Mouse (Mus musculus): Measurements from ENCODE around the gene Elovl6. TPM values are rescaled to one million over a fixed set of nuclear protein-coding genes. Genes with fewer than 3 reads are reported as not detected.
A peak's percentile ranks its signal among the peaks of the same experiment; 100 is the strongest.

Gene Elovl6
- 10 to 100 TPM; 14.3 to 14.6 TPM for polyA plus RNA-seq (2017; shearing (Covaris generic))

DNA sequence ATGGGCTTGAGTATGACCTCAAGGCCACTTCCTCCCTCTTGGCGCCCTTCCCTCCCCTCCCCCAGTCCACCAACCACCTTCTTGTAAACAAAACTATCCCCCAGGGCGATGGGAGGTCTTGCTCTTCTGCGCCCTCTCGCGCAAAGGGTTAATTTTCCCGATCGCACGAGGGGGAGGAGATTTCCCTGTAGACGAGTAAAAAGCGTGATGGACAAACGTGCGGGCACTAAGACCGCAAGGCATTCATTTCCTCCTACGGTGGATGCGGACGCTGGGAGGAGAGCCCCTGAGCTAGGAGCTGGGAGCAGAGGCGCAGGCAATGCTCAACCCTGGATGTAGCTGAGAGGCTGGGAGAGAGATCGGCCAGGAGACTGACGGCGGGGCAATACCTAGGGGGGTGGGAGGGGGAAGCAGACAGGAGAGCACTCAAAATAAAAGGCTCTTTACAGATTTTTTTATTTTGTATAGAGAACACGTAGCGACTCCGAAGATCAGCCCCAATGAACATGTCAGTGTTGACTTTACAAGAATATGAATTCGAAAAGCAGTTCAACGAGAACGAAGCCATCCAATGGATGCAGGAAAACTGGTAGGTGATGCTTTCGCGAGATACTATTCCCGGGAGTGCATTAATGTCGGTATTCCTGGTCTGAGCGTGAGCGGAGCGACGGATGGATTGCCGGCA lies at the start of gene Elovl6:
Gene Elovl6 (plus strand): TSS at position 176 of the 685 bp plus-strand sequence.
- ATAC-seq: peak; percentile 1

- ATAC-seq: no peak
Observed at GRCm38 (mm10) chr3:129488774-129489173, 43.4 kb upstream of the Elovl6 start.

DNA sequence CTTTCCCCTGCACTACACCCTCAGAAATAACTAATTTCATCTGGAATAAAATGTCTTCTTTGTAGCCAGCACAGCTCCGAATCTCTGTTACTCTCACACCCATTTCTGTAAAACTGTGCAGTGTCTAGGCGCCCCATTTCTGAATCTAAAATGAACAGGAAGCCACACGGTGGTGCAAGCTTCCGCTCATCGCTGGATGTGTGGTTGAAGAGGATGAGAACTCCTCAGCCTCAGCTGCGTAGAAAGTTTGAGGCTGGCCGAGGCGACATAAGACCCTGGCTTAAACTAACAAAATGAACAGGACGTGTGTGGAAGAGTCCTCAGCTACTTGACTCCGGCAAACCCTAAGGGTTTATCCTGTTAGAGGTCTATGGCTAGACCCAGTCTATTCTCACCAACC lies 38.0 kb upstream of the Elovl6 start:
- ATAC-seq: peak; percentile 95

DNA sequence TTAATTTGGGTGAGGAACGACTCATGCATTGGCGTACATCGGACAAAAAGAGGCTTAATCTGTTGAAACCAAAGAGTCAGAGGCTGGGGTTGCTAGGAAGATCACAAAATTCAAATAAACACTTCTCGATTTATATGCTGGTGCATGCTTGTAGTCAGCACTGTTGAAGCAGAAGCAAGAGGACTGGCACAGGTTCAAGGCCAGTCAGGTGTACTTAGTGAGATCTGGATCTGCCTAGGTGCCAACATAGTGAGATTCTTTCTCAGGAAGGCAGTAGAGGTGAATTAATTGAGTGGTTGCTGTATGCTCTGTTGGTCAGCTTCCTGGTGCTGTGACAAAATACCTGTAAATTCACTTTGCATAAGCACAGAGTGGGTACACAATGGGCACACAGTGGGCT lies 37.4 kb upstream of the Elovl6 start:
- ATAC-seq: no peak

DNA sequence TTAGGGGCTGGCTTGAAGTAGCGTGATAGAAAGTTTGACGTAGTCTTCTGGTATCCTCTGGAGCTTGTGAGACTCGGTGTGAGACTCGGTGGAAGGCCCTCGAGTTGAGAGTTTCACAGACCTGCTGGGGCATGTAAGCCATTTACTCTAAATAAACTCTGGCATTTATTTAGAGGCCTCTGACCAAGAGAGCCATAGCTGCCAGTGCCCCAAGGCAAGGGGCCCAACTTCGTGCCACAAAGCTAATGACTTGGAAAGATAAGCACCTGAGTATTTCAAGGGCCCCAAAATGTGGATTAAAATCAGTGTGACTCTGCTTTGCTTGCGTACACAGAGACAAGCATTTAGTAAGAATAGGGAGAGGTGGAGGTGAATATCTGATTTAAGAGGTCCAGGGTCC lies 28.4 kb upstream of the Elovl6 start:
- no peak for ATAC-seq

DNA sequence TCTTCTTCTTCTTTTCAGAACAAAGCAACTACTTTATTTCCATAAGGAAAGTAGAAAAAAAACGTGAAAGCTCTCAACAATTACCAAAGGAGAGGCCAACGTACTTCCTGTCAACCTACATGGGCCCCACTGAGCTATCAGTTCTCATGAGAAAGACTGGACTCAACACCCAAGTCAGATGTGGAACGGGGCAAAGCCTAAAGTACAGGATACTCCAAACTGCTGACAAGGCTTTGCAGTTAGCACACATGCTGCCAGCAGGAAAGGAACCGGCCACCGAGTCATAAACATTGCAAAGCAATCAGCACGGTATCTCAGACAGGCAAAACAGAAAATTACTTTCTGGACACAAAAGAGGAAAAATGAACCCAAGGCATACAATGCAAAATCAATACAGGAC lies 27.2 kb upstream of the Elovl6 start:
- ATAC-seq: no peak

DNA sequence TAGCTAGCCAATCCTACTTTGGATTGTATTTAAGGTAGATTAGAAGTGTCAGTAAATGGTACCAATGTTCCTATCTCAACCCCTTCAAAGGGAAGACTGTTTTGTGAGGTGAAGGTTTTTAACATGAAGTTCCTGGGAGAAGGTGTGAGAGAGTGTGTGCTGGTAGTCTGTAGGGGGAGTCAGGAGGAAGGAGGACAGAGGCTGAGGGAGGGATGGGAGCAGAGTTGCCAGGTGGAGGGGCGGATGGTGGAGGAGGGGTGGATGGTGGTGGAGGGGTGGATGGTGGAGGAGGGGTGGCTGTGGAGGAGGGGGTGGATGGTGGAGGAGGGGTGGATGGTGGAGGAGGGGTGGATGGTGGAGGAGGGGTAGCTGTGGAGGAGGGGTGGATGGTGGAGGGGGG lies 24.4 kb upstream of the Elovl6 start:
- no peak for ATAC-seq

- ATAC-seq: no peak
Observed at GRCm38 (mm10) chr3:129508571-129508970, 23.6 kb upstream of the Elovl6 start.

- no peak for ATAC-seq
Observed at GRCm38 (mm10) chr3:129509725-129510124, 22.4 kb upstream of the Elovl6 start.

DNA sequence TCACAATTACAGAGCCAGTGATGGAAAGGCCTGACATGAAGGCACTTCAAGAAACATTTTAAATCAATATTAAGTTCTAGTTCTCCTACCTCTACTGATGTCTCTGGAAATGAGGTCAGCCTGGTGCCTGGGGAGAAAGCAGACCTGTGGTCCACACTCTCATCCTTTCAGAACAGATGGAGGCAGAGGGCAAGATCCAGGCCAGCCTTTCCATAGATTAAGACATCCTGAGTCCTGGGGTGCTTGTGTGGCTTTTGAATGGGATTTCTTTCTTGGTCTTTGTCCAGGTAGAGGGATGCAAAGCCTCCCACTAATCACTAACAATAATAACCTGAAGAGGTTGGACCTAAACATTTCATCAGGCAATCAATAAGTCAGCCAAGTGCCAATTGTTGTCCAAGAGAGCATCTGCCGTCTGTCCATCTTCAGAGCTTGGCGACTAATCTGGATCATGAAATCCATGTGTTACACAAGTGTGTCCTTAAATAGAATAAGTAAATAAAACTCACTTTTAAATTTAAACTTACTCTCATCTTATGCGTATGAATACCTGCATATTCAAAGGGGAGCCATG lies 16.2 kb upstream of the Elovl6 start:
- ATAC-seq: no peak

GRCm38 (mm10) chr3:129520499-129520898 lies 11.7 kb upstream of the Elovl6 start:
- ATAC-seq: peak; percentile 90

DNA sequence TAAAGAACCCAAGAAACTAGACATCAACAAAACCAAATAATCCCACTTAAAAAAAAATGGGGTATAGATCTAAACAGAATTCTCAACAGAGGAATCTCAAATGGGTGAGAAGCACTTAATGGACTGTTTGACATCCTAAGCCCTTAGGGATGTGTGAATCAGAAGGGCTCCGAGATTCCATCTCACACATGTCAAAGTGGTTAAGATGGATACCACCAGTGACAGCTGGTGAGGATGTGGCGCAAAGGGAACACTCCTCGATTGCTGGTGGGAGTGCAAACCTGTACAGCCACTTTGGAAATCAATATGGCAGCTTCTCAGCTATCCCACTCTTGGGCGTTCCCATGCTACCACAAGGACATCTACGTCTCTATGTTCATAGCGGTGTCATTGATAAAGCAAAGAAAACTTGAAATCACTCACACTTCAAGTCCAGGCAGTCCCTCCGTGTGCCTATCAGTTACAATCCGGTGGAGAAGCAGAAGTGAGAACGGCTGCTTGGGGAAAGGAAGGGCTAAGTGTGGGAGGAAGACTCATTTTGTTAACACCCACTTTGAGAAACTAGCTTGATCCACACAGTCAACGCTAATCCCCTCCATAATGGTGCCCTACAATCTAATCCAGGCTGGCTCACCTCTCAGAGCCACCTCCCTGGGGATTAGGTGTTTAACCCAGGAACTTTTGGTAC lies 8.6 kb upstream of the Elovl6 start:
- ATAC-seq: no peak

DNA sequence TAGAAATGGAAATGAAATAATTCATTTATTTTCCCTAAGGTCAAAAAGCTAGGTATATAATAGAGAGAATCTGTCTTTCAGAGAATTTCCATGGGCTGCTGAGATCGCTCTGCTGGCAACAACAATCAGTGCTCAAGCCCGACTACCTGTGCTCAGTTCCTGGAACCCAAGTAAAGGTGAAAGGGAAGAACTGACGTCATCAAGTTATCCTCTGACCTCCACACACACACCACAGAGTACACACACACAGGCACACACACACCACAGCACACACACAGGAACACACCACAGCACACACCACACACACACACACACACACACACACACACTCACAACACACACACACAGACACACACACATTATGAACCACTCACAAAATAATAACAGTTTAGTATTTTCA lies 5.1 kb upstream of the Elovl6 start:
- ATAC-seq: peak; percentile 48

DNA sequence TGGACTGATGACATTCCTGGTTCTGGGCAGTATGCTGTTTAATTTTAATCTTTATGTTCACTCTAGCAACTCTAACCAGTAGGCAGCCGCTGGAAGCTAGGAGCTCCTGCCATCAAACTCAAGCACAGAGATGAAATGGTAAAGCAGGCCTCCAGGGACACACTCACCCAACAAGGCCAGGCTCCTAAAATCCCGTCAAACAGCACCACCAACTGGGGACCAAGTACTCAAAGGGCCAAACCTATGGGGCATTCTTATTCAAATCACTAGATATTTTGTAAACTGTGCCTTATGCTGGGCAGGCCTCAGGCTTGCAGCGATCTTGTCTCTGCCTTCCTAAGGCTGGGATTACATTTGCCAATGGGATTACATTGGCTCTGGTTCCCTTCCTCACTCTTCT lies 2.8 kb upstream of the Elovl6 start:
- ATAC-seq: no peak

GRCm38 (mm10) chr3:129530461-129530860 lies 1.7 kb upstream of the Elovl6 start:
- no peak for ATAC-seq

- no peak for ATAC-seq
Observed at GRCm38 (mm10) chr3:129532865-129533742, 949 bp downstream of the Elovl6 start.

DNA sequence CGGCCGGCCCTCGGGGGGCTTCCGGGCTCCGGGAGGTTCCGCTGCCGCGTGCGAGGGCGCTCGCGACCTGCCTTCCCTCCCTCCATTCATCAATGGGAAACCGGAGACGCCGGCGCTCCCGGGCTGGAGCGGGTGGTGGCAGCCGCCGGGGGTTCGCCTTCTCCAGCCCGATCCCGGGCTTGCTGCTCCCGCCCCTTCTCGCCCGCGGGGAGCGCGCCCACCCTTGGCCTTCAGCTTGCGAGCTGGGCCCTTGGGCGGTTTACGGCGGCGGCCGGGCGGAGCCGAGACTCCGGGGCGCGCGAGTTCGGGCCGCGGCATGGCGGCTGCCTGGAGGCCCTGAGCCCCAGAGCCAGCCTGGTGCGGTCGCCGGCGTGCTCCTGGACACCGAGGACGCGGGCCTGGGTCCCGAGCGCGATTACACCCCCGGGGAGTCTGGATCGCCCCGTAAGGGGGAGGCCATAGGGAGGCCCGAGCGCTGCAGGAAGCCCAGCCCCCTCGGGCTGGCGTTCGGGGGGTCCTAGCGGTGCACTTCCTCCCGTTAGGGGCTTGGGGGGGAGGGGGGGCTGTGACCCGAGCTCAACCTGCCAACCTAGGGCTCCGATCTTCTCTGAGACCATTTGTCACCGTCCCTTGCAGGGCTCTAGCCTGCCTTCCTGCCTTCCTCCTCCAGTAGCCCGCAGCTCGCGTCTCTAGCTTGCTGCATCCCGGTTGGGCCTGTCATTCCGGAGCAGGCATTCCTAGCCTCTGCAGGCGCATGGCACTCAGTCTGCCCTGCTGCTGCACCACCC lies 1.8 kb downstream of the Elovl6 start:
- peak; percentile 10 for ATAC-seq

DNA sequence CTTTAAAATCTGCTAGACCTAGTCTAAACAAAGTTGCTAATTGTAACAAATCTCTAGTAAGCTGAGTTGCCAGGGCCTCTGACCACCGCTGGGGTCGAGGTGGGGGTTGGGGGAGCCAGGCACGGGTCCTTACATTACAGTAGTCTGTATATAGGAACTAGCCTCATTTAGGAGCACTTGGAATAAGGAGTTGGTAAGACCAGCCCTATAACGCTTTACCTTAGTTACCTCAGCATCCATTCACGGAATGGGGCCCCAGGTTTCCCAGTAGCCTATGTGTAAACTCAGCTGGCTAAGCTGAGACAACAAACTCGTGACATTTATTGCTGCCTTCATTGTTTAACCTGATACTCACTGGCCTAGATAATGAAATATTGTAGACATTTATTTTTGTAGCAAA lies 3.3 kb downstream of the Elovl6 start:
- ATAC-seq: no peak

GRCm38 (mm10) chr3:129536109-129536508 lies 4.0 kb downstream of the Elovl6 start:
- peak; percentile 94 for ATAC-seq

DNA sequence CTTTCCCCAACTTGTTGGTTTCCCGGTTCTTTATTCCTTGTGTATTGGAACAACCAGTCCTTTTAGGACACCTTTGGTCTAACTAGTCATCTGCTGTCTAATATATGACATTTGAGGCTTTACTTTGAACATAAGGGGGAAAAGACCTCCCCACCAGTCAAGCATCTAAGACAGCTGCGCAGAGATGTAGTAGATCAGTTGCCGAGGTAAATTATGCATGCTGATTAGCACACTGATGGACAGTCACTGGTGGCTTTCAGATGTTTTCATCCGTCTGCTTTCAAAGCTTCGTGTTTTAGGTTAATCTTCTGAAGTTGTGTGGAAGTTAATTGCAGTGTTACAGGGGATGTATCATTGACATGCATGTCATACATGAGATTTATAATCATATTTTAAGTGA lies 5.8 kb downstream of the Elovl6 start:
- no peak for ATAC-seq

DNA sequence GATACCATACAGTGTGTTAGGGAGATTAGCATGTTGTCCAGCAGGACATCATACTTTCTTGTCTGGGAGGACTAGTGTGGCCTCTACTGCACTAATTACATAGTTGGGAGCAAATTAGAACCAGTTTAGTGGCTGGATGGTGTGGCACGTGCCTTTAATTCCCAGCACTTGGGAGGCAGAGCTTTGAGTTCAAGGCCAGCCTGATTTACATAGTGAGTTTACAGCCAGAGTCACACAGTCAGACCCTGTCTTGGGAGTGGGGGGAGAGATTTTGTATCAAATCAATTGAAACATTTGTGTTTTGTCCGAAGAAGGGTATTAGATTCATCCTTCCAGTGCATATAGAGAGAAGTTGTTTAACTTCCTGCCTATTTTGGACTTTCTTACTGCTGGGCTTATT lies 8.7 kb downstream of the Elovl6 start:
- ATAC-seq: no peak

DNA sequence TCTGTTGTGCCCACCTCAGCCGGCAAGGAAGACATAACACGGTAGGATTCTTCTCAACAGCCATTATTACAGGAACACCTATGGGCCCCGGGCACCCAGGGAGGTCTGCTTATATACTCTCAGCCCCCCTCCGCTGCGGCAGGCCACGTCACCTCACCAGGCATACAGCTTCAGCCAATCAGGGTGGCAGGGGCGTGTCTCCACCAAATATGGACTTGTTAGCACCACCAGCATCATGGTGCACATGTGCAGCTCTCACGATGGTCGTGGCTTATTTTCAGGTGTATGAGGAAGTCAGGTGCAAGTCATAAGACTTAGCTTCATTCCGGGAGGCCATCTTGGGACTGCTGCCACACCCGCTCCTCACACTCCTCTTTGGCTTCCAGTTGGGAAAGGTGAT lies 9.3 kb downstream of the Elovl6 start:
- ATAC-seq: no peak
